Mouse (Mus musculus): ENCODE data around the gene Hist1h2ab. TPM values are rescaled to one million over a fixed set of nuclear protein-coding genes. Genes with fewer than 3 reads are reported as not detected.

The Hist1h2ab gene
- polyA plus RNA-seq, 1 experiment: not detected

GRCm38 (mm10) chr13:23739069-23739921 is 11.6 kb upstream of the Hist1h2ab start:
- DNase-seq: peak; percentile 87 to 92

DNA sequence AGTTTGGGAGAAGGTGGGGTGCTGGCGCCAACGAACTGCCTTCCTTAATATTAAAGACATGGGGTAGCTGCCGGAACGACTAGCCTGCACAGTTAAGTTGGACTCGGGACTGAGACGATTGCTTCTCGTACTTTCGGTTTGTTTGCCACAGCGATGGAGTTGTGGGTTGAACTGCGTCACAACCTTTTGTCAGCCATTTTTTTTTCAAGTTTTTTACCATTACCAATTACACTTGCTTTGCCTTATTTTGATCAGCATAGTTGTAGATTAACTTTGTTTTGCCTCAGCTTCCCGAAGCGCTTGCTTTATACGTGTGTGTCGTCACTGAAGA is 11.0 kb upstream of the Hist1h2ab start:
- Histone ChIP-seq H3K4me1 (ENCODE audit: control insufficient read depth, insufficient read depth, low read length) (no peaks in the 10 kb centered on the region), H3K27ac (ENCODE audit: insufficient read depth, low read length) (peak overlapping the region; percentile 34; the same call in 1 of the 2 replicates), H3K4me3 (replicated peaks; ENCODE audit: insufficient read depth, low read depth, low read length) (peak overlapping the region; percentile 88), H3K27me3 (ENCODE audit: control insufficient read depth, insufficient read depth, low read length) (no peaks in the 10 kb centered on the region)
- no peak for DNase-seq
- TF ChIP-seq POLR2A (IDR thresholded peaks at IDR 0.05; ENCODE audit: borderline replicate concordance, insufficient read depth, low read length) (peak; percentile 6; the same call in 1 of the 2 replicates), CTCF (IDR thresholded peaks at IDR 0.05; ENCODE audit: borderline replicate concordance, insufficient read depth, low read depth, low read length) (no peak)
- under 1% methylated on average over 14 of the region's 14 CpGs for WGBS

More at GRCm38 (mm10) chr13:23739069-23739921, 11.6 kb upstream of the Hist1h2ab start:
- Histone ChIP-seq H3K27ac (ENCODE audit: insufficient read depth, low read length) (peak overlapping the region; percentile 45; the same call in 1 of the 2 replicates), H3K4me1 (ENCODE audit: control insufficient read depth, insufficient read depth, low read length) (no peaks in the 10 kb centered on the region), H3K4me3 (replicated peaks; ENCODE audit: insufficient read depth, low read depth, low read length) (peak overlapping the region; percentile 88), H3K27me3 (ENCODE audit: control insufficient read depth, insufficient read depth, low read length) (no peaks in the 10 kb centered on the region)
- TF ChIP-seq POLR2A (IDR thresholded peaks at IDR 0.05; ENCODE audit: borderline replicate concordance, insufficient read depth, low read length) (peak; percentile 22; the same call in 1 of the 2 replicates), CTCF (IDR thresholded peaks at IDR 0.05; ENCODE audit: borderline replicate concordance, insufficient read depth, low read depth, low read length) (no peak)
- under 1% methylated on average over 39 of the region's 39 CpGs for WGBS

DNA sequence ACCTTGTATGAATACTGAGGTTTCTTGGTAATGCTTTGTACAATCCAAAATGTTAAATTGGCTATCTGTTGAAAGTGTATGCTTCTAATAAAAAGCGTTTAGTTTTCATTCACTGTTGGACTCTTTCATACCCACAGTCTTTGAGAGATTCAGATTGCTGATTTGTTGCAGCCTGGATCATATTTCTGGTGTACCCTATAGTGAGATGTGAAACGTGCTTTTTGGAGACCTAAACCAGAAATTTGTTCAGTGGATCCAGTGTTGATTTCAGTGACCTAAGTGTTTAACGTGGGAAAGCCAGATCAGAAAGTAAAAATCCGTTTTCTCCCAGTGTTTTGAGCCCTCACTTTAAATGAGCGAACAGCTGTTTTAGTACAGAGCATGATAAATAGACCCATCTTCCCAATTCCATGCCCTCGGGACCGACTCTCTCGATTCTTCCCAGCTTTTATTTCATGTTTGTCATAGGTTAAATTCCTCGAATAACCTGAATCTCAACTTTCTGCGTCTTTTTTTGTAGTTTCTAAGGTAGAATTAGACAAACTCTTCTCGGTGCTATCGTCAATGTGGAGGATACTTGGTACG is 10.6 kb upstream of the Hist1h2ab start:
- Histone ChIP-seq H3K4me3 (replicated peaks; ENCODE audit: insufficient read depth, low read depth, low read length) (peak overlapping the region; percentile 88), H3K27ac (ENCODE audit: insufficient read depth, low read length) (peak overlapping the region; percentile 34; the same call in 1 of the 2 replicates), H3K4me1 (ENCODE audit: control insufficient read depth, insufficient read depth, low read length) (no peaks in the 10 kb centered on the region), H3K27me3 (ENCODE audit: control insufficient read depth, insufficient read depth, low read length) (no peaks in the 10 kb centered on the region)
- WGBS: 36% methylated on average over 13 of the region's 13 CpGs
- TF ChIP-seq CTCF (IDR thresholded peaks at IDR 0.05; ENCODE audit: borderline replicate concordance, insufficient read depth, low read depth, low read length) (no peak), POLR2A (IDR thresholded peaks at IDR 0.05; ENCODE audit: borderline replicate concordance, insufficient read depth, low read length) (no peak)
- DNase-seq: no peak

DNA sequence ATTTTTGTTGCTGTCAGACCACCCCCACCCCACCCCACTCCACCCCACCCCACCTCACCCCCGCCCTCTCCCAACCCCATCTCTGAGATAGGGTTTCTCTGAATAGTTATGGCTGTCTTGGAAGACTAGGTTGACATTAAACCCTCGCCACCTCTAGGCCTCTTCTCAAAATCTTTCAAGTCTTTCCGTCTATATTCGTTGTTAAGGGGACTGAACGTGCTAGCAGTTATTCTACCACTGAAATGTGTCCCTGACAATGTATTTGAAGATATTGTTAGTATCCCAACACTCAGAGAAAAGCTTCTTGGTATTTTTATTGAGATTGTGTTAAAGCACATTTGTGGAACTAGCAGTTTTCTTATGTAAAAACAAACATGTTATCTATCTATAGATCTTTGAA is 10.0 kb upstream of the Hist1h2ab start:
- no peak for DNase-seq
- Histone ChIP-seq H3K27me3 (ENCODE audit: control insufficient read depth, insufficient read depth, low read length) (no peaks in the 10 kb centered on the region), H3K4me1 (ENCODE audit: control insufficient read depth, insufficient read depth, low read length) (no peaks in the 10 kb centered on the region), H3K4me3 (replicated peaks; ENCODE audit: insufficient read depth, low read depth, low read length) (no peak overlapping the region), H3K27ac (ENCODE audit: insufficient read depth, low read length) (no peak overlapping the region)
- TF ChIP-seq POLR2A (IDR thresholded peaks at IDR 0.05; ENCODE audit: borderline replicate concordance, insufficient read depth, low read length): no peak
- no peak for TF ChIP-seq CTCF (IDR thresholded peaks at IDR 0.05; ENCODE audit: borderline replicate concordance, insufficient read depth, low read depth, low read length)
- 74% methylated on average over 5 of the region's 5 CpGs for WGBS

GRCm38 (mm10) chr13:23742007-23742406 is 8.9 kb upstream of the Hist1h2ab start:
- no peak for DNase-seq
- Histone ChIP-seq H3K27me3 (ENCODE audit: control insufficient read depth, insufficient read depth, low read length) (no peaks in the 10 kb centered on the region), H3K4me3 (replicated peaks; ENCODE audit: insufficient read depth, low read depth, low read length) (no peak overlapping the region), H3K4me1 (ENCODE audit: control insufficient read depth, insufficient read depth, low read length) (no peaks in the 10 kb centered on the region), H3K27ac (ENCODE audit: insufficient read depth, low read length) (no peak overlapping the region)
- TF ChIP-seq POLR2A (IDR thresholded peaks at IDR 0.05; ENCODE audit: borderline replicate concordance, insufficient read depth, low read length) (no peak), CTCF (IDR thresholded peaks at IDR 0.05; ENCODE audit: borderline replicate concordance, insufficient read depth, low read depth, low read length) (no peak)

GRCm38 (mm10) chr13:23743215-23743614 is 7.7 kb upstream of the Hist1h2ab start:
- Histone ChIP-seq H3K4me3 (replicated peaks; ENCODE audit: insufficient read depth, low read depth, low read length) (no peak overlapping the region), H3K4me1 (ENCODE audit: control insufficient read depth, insufficient read depth, low read length) (no peaks in the 10 kb centered on the region), H3K27me3 (ENCODE audit: control insufficient read depth, insufficient read depth, low read length) (no peaks in the 10 kb centered on the region), H3K27ac (ENCODE audit: insufficient read depth, low read length) (no peak overlapping the region)
- 83% methylated on average over 5 of the region's 5 CpGs for WGBS
- TF ChIP-seq CTCF (IDR thresholded peaks at IDR 0.05; ENCODE audit: borderline replicate concordance, insufficient read depth, low read depth, low read length) (no peak), POLR2A (IDR thresholded peaks at IDR 0.05; ENCODE audit: borderline replicate concordance, insufficient read depth, low read length) (no peak)
- DNase-seq: no peak

GRCm38 (mm10) chr13:23743963-23744362 is 7.0 kb upstream of the Hist1h2ab start:
- no peaks in the 10 kb centered on the region for H3K4me1 ChIP-seq (ENCODE audit: control insufficient read depth, insufficient read depth, low read length)
- 32% methylated on average over 4 of the region's 4 CpGs for WGBS
- H3K27me3 ChIP-seq (ENCODE audit: control insufficient read depth, insufficient read depth, low read length): no peaks in the 10 kb centered on the region
- no peak for DNase-seq
- no peak overlapping the region for H3K27ac ChIP-seq (ENCODE audit: insufficient read depth, low read length)
- no peak for TF ChIP-seq POLR2A (IDR thresholded peaks at IDR 0.05; ENCODE audit: borderline replicate concordance, insufficient read depth, low read length)
- no peak for TF ChIP-seq CTCF (IDR thresholded peaks at IDR 0.05; ENCODE audit: borderline replicate concordance, insufficient read depth, low read depth, low read length)
- H3K4me3 ChIP-seq (replicated peaks; ENCODE audit: insufficient read depth, low read depth, low read length): no peak overlapping the region

Data from cerebellum, adult 2 months (tissue).